Mouse (Mus musculus): ENCODE measurements around the gene Psmg3.

Gene Psmg3

GRCm38 (mm10) chr5:139826357-139827055, at the start of gene Psmg3, which contains the start of gene Gm26938:
Gene Psmg3, minus strand, starts transcription at chr5:139826885.
Gene Gm26938, minus strand, starts transcription at chr5:139826407.
- peak; percentile 91 for DNase-seq

- DNase-seq = no peak
Measured at GRCm38 (mm10) chr5:139871526-139871925, 44.8 kb upstream of the Psmg3 start.

GRCm38 (mm10) chr5:139870886-139871285, 44.2 kb upstream of the Psmg3 start:
- peak; percentile 43 for DNase-seq

GRCm38 (mm10) chr5:139862759-139863158, 36.1 kb upstream of the Psmg3 start:
- DNase-seq = peak; percentile 84

GRCm38 (mm10) chr5:139860328-139861104, 33.8 kb upstream of the Psmg3 start:
- DNase-seq = no peak

GRCm38 (mm10) chr5:139849626-139850320, 23.1 kb upstream of the Psmg3 start:
- DNase-seq = peak; percentile 65

- DNase-seq = no peak
Measured at GRCm38 (mm10) chr5:139839142-139839541, 12.5 kb upstream of the Psmg3 start.

- DNase-seq = peak; percentile 69
Measured at GRCm38 (mm10) chr5:139838476-139838892, 11.8 kb upstream of the Psmg3 start.

GRCm38 (mm10) chr5:139835706-139836105, 9.0 kb upstream of the Psmg3 start:
- no peak for DNase-seq

- no peak for DNase-seq
Measured at GRCm38 (mm10) chr5:139832125-139832524, 5.4 kb upstream of the Psmg3 start.

- DNase-seq = no peak
Measured at GRCm38 (mm10) chr5:139830734-139831133, 4.0 kb upstream of the Psmg3 start.

- no peak for DNase-seq
Measured at GRCm38 (mm10) chr5:139829384-139829783, 2.7 kb upstream of the Psmg3 start.

GRCm38 (mm10) chr5:139827593-139827992, 908 bp upstream of the Psmg3 start:
- DNase-seq = no peak

GRCm38 (mm10) chr5:139825947-139826346, 738 bp downstream of the Psmg3 start:
- DNase-seq = no peak

- DNase-seq = no peak
Measured at GRCm38 (mm10) chr5:139824531-139824930, 2.2 kb downstream of the Psmg3 start.

GRCm38 (mm10) chr5:139821466-139822459, 4.9 kb downstream of the Psmg3 start:
- no peak for DNase-seq

- no peak for DNase-seq
Measured at GRCm38 (mm10) chr5:139819538-139820181, 7.0 kb downstream of the Psmg3 start, which contains the start of gene Tmem184a. Gene Tmem184a, minus strand, starts transcription at chr5:139819917.

- DNase-seq = peak; percentile 49
Measured at GRCm38 (mm10) chr5:139818801-139819200, 7.9 kb downstream of the Psmg3 start.

- DNase-seq = no peak
Measured at GRCm38 (mm10) chr5:139818056-139818455, 8.6 kb downstream of the Psmg3 start.

- DNase-seq = no peak
Measured at GRCm38 (mm10) chr5:139817292-139817691, 9.4 kb downstream of the Psmg3 start.

- DNase-seq = no peak
Measured at GRCm38 (mm10) chr5:139816445-139816844, 10.2 kb downstream of the Psmg3 start.

- no peak for DNase-seq
Measured at GRCm38 (mm10) chr5:139815964-139816363, 10.7 kb downstream of the Psmg3 start.
